Mouse (Mus musculus) hindlimb bud, embryonic 11.5 days (tissue): Measurements from ENCODE around the gene P2ry12.

Experiments
- DNase-seq: peaks from one replicate; pipeline ENCODE4 v3.0.0-alpha.2; 2012; ENCODE audit warnings: low read depth, low spot score; ENCODE audit errors: extremely low spot score

The P2ry12 gene

GRCm38 (mm10) chr3:59187336-59187735 is 75.3 kb downstream of the P2ry12 start:
- no peak for DNase-seq

DNA sequence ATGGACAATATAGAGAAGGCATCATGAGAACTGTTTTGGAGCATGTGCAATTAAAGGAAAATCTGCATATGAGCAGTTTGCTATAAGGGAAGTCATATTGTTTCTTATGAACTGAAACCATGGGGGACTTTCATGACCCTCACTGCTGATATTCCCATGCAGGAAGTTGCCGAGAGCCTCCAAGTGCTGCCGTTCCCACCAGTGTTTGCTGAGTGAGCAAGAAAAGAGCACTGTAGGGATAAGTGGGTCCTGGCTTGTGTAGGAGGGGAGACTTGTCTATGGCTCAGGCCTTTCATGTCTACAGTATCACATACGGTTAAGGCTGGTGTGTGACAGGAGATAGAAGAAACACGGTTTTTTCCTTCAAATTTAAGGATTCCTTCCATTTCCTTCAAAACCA is 77.0 kb downstream of the P2ry12 start:
- no peak for DNase-seq

DNA sequence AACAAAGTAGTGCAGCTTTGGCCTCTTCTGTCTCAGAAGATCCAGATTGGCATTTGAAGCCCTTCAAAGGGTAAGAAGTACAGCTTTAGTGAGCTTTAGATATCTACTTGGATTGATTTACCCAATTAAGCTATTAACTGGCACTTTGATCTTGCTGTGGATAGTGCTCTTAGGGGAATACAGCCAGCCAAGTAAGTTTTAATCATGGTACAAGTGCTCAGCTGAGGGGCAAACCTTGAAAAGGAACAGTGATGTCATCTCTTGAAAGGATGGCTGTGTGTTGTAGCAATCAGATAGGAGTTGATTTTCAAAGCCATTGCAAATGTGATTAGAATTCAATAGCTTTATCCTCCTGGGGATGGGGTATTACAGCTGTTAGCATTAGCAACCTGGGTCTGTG is 80.5 kb downstream of the P2ry12 start:
- no peak for DNase-seq

DNA sequence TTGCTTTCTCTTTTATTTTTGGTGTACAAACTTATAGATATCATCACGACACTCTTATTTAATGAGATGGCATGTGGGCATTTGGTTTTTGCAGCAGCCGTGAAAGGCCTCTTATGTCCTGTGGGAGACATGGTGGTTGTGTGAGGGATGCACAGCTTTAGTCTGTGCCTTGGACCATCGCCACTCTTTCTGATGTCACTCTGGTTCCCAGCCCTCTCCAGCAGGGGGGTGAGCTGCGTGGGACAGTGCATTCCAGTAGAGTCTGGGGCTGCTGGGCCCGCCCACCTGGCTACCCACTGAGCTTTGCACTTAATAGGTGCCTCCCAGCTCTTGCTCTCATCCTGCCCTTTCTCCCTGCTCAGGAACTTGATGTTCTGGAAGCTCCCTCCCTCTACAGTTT is 81.5 kb downstream of the P2ry12 start:
- DNase-seq = no peak

DNA sequence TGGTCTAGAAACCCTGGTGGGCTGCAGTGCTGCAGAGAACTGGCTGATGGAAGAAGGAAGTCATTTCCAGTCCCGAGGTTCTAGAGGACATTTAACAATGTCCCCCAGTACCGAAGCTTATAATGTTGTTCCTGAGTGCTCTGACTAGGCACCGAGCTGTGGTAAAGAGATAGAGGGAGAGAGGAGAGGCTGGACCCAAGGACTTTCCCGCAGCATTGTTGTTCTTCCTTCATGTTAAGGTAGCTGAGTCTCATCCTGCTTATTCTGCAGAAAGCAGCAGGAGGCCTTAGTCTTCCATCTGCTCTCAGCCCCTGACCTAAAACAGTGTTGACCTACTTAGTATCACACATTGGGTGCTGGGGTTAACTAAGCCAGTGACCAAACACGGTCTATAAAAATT is 85.8 kb downstream of the P2ry12 start:
- no peak for DNase-seq

- DNase-seq = peak; percentile 14
Observed at GRCm38 (mm10) chr3:59175234-59175633, 87.4 kb downstream of the P2ry12 start.

GRCm38 (mm10) chr3:59174426-59175154 is 88.1 kb downstream of the P2ry12 start:
- no peak for DNase-seq

DNA sequence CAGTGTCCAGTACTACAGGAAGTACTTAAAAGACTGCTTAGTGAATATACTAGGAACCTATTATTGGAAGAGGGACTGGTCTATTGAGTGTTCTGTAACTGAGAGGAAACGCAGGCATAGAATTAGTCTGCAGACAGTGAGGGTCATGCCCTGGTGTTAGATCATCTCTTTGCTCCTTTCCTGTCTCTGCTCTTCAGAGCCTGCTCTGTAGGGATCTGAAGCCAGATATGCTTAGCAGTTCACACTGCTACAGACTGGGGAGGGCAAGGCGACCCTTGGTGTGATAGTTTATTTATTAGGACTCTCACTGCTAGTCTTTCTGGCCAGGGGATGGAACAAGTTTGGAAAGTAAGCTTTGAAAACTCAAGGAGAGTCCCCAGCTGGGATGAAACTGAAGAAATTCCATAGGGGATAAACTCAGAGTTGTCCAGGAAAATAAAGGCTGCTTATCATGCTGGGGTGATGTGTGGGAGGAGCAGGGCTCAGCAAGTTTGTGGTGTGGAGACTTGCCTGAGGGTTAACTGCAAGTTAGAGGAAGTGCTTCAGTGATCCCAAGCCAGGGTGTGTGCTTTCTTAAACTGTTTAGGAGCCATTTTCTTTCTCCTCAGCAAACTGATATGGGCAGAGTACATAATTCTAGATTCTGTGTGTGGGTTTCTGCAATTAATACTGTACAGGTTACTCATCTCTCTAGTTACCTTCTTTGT is 92.6 kb downstream of the P2ry12 start:
- no peak for DNase-seq

- DNase-seq = no peak
Observed at GRCm38 (mm10) chr3:59169215-59169614, 93.5 kb downstream of the P2ry12 start.

- no peak for DNase-seq
Observed at GRCm38 (mm10) chr3:59168476-59168875, 94.2 kb downstream of the P2ry12 start.

GRCm38 (mm10) chr3:59167417-59168054 is 95.1 kb downstream of the P2ry12 start:
- no peak for DNase-seq
